Mouse (Mus musculus): Measurements from ENCODE around the gene Rnps1.

DNA sequence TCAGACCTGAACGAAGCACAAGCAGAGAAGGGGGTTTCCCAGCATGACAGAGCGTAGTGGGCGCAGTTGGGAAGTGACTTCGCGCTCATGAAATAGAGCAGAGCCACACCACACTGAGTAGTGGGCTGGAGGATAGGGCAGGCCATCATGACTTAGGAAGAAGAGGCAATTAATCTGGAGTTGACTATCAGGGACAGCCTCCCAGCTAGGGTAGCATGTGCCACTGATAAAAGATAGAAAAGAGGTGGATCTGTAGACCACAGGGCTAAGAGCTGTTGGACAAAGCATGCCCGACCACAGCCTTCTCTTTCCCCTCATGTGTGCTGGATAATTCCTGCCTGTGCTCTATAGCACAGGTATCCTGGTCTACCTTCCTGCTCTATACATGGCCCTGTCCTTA, 38.5 kb upstream of the Rnps1 start:
- TF ChIP-seq CTCF (IDR thresholded peaks at IDR 0.05; ENCODE audit: insufficient read depth, low read length): no peak
- no peak for TF ChIP-seq POLR2A (IDR thresholded peaks at IDR 0.05; ENCODE audit: borderline replicate concordance, extremely low read depth, low read depth, low read length)

All from lung, adult 2 months (tissue).